Mouse (Mus musculus) midbrain, embryonic 11.5 days (tissue): Measurements from ENCODE around the gene Abcc4. TPM values are rescaled to one million over a fixed set of nuclear protein-coding genes. Genes with fewer than 3 reads are reported as not detected.
A peak's percentile ranks its signal among the peaks of the same experiment; 100 is the strongest.

Source experiments
- ATAC-seq: fragments of 200-750 bp; cut with Nextera tagmentation; 2 replicates; pipeline ENCODE4 v1.8.0; 2017; ENCODE audit warnings: moderate TSS enrichment, moderate library complexity; ENCODE audit not compliant: low FRiP score
- DNase-seq: peaks from one replicate; pipeline ENCODE4 v3.0.0; 2015; ENCODE audit warnings: low spot score; ENCODE audit errors: missing footprints
- H3K27ac ChIP-seq: fragments of 300-500 bp; sonication (generic); 2 replicates; pipeline ENCODE4 v1.5.1; 2014; ENCODE audit warnings: low read depth, low read length
- H3K27me3 ChIP-seq: fragments of 300-500 bp; sonication (generic); 2 replicates; pipeline ENCODE4 v1.6.1; 2014; ENCODE audit warnings: mild to moderate bottlenecking, low read length, moderate library complexity, mixed read lengths; ENCODE audit not compliant: control insufficient read depth, insufficient read depth
- H3K36me3 ChIP-seq: fragments of 300-500 bp; sonication (generic); 2 replicates; pipeline ENCODE4 v1.6.1; 2014; ENCODE audit warnings: mild to moderate bottlenecking, low read length, moderate library complexity, mixed read lengths; ENCODE audit not compliant: control insufficient read depth, insufficient read depth
- H3K4me1 ChIP-seq: fragments of 300-500 bp; sonication (generic); 2 replicates; pipeline ENCODE4 v1.6.1; 2014; ENCODE audit warnings: low read length; ENCODE audit not compliant: control insufficient read depth, insufficient read depth
- H3K4me2 ChIP-seq: fragments of 300-500 bp; sonication (generic); 2 replicates; pipeline ENCODE4 v1.6.1; 2014; ENCODE audit warnings: mild to moderate bottlenecking, moderate library complexity
- H3K4me3 ChIP-seq: fragments of 300-500 bp; sonication (generic); 2 replicates; pipeline ENCODE4 v1.5.1; 2014; ENCODE audit warnings: low read depth, low read length
- H3K9ac ChIP-seq: fragments of 300-500 bp; sonication (generic); 2 replicates; pipeline ENCODE4 v1.6.1; 2014; ENCODE audit warnings: low read length
- H3K9me3 ChIP-seq: fragments of 300-500 bp; sonication (generic); 2 replicates; pipeline ENCODE4 v1.6.1; 2016; ENCODE audit warnings: low read length; ENCODE audit not compliant: control insufficient read depth
- WGBS: fragments of 180-500 bp; shearing (Covaris S2); extraction: QIAGEN DNeasy Blood & Tissue Kit; methylation state at CpG from one replicate; pipeline ENCODE4 v1.1.7; 2014; 5-methylcytosine and 5-hydroxymethylcytosine counted together
- microRNA-seq: library from miRNA; unstranded; fragments of <30 nt; microRNA quantifications from one replicate; pipeline ENCODE4, GENCODE M21; 2017
- polyA plus RNA-seq: library from polyadenylated mRNA; unstranded; fragments of >200 nt; fragmentation: Nextera tagmentation; extraction: Ambion mirVana; gene quantifications from 2 replicates; pipeline ENCODE4 v1.2.1, GENCODE M21; 2014

Gene Abcc4
- polyA plus RNA-seq, 1 experiment from 2014 or later, result 4.2 TPM

- Histone ChIP-seq H3K27me3 (no peaks in the 10 kb centered on the region), H3K27ac (no peak overlapping the region), H3K9ac (no peak overlapping the region), H3K36me3 (no peaks in the 10 kb centered on the region), H3K9me3 (no peaks in the 10 kb centered on the region), H3K4me2 (no peak overlapping the region), H3K4me1 (no peaks in the 10 kb centered on the region), H3K4me3 (no peak overlapping the region)
- no peak for ATAC-seq
- no peak for DNase-seq
- WGBS, result 71% methylated on average over 4 of the region's 4 CpGs
Measured at GRCm38 (mm10) chr14:118452572-118452971, 253.4 kb downstream of the Abcc4 start.

GRCm38 (mm10) chr14:118440155-118440554, 265.9 kb downstream of the Abcc4 start:
- H3K4me2 ChIP-seq, result no peak overlapping the region
- ATAC-seq (no peak), DNase-seq (no peak)
- peaks cover 14% of the 10 kb centered on the region for H3K27me3 ChIP-seq
- no peaks in the 10 kb centered on the region for H3K9me3 ChIP-seq
- no peak overlapping the region for H3K27ac ChIP-seq
- no peaks in the 10 kb centered on the region for H3K36me3 ChIP-seq
- H3K4me1 ChIP-seq, result peaks cover 15% of the 10 kb centered on the region
- WGBS, result 85% methylated on average over 8 of the region's 8 CpGs
- H3K9ac ChIP-seq, result no peak overlapping the region
- no peak overlapping the region for H3K4me3 ChIP-seq

GRCm38 (mm10) chr14:118437156-118437931, 268.7 kb downstream of the Abcc4 start:
- Histone ChIP-seq H3K9ac (peak overlapping the region; percentile 79), H3K4me3 (peak overlapping the region; percentile 40), H3K9me3 (no peaks in the 10 kb centered on the region), H3K4me1 (peaks cover 29% of the 10 kb centered on the region), H3K27me3 (peaks cover 14% of the 10 kb centered on the region), H3K36me3 (no peaks in the 10 kb centered on the region), H3K4me2 (peak overlapping the region; percentile 86), H3K27ac (peak overlapping the region; percentile 88)
- ATAC-seq (peak; percentile 82), DNase-seq (peak; percentile 98)
- under 1% methylated on average over 36 of the region's 36 CpGs for WGBS

DNA sequence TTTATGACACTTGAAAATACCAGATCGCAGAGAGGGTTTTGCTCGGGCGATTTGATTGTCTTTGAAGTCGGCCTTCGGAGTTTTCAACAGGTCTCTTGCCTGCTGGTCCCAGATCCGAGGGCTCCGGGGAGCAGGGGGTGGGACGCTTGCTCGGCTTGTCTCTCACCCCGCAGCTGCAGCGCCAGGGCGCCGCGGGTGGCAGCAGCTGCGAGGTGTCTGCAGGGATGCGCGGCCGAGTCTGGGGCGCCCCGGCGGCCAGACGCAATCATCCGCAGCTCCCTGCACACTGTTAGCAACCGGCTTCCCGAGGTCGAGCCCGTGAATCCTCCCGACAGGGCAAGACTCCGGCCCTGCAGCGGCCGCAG, 269.2 kb downstream of the Abcc4 start:
- Histone ChIP-seq H3K27me3 (peaks cover 14% of the 10 kb centered on the region), H3K9ac (peak overlapping the region; percentile 79), H3K9me3 (no peaks in the 10 kb centered on the region), H3K4me2 (peak overlapping the region; percentile 86), H3K4me1 (peaks cover 29% of the 10 kb centered on the region), H3K27ac (peak overlapping the region; percentile 88), H3K4me3 (peak overlapping the region; percentile 40), H3K36me3 (no peaks in the 10 kb centered on the region)
- ATAC-seq (peak; percentile 85), DNase-seq (peak; percentile 98)
- WGBS, result 0% methylated on average over 31 of the region's 31 CpGs

GRCm38 (mm10) chr14:118435676-118436330, 270.2 kb downstream of the Abcc4 start:
- Histone ChIP-seq H3K27me3 (peaks cover 14% of the 10 kb centered on the region), H3K4me3 (no peak overlapping the region; the same call in 1 of the 2 replicates), H3K27ac (no peak overlapping the region), H3K36me3 (no peaks in the 10 kb centered on the region), H3K9ac (no peak overlapping the region), H3K4me1 (peaks cover 29% of the 10 kb centered on the region), H3K4me2 (peak overlapping the region; percentile 32), H3K9me3 (no peaks in the 10 kb centered on the region)
- peak; percentile 91 for DNase-seq
- peak; percentile 66 for ATAC-seq
- WGBS, result 10% methylated on average over 12 of the region's 12 CpGs

DNA sequence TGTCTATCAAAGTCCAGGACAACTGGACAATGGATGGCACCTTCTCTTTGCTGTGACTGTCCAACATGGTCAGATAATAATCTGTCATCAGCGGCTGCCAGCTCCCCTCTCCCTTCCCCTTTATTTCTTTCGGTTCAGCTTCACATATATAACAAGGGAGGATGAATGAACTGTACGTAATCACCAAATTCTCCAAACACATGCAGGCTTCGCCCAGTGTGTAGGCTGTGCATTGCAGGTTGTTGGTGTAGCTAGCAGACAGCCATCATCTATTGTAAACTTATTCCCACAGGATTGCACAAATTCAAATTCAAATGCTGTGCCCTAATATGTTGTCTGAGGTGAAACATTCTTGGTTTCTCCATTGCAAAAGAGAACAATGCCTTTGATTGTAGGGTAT, 271.2 kb downstream of the Abcc4 start:
- Histone ChIP-seq H3K4me1 (peaks cover 29% of the 10 kb centered on the region), H3K4me2 (no peak overlapping the region), H3K27ac (no peak overlapping the region), H3K36me3 (no peaks in the 10 kb centered on the region), H3K9me3 (no peaks in the 10 kb centered on the region), H3K9ac (no peak overlapping the region), H3K27me3 (peaks cover 9% of the 10 kb centered on the region), H3K4me3 (no peak overlapping the region)
- ATAC-seq, result no peak
- WGBS, result 51% methylated on average over 4 of the region's 4 CpGs
- peak; percentile 89 for DNase-seq

DNA sequence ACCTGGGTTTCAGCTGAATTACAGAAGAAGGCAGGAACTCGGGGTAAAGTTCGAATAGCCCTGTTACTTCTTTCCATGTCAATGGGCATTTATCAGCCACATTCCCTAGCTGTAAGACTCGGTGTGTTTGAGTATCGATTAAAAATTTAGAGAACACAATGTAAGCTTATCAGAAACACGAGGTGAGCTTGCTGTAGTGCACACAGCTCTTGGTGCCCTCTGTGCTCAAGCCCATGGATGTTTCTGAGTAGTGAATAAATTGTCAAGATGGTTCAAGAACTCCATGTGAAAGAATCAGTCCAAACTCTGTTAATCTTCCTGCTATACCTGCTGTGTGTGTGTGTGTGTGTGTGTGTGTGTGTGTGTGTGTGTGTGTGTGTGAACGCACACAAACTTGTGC, 272.2 kb downstream of the Abcc4 start:
- H3K4me1 ChIP-seq, result peaks cover 29% of the 10 kb centered on the region
- no peak overlapping the region for H3K4me2 ChIP-seq
- 13% methylated on average over 6 of the region's 6 CpGs for WGBS
- no peaks in the 10 kb centered on the region for H3K36me3 ChIP-seq
- H3K27me3 ChIP-seq, result no peaks in the 10 kb centered on the region; the same call in 1 of the 2 replicates
- no peak for ATAC-seq
- no peak overlapping the region for H3K27ac ChIP-seq
- no peak overlapping the region for H3K9ac ChIP-seq
- no peaks in the 10 kb centered on the region for H3K9me3 ChIP-seq
- H3K4me3 ChIP-seq, result no peak overlapping the region
- DNase-seq, result peak; percentile 89

Small RNAs within 50 kb of the gene (microRNA-seq; reads per million reads assigned to microRNA genes)
- gene Mir6391, result not detected

Other genes with a start within 250 kb of the Abcc4 start
- gene Cldn10, start 81.7 kb upstream of the Abcc4 start, polyA plus RNA-seq, result 0.66 and 0.86 TPM in 2 replicates
- gene Dzip1, start 219.2 kb upstream of the Abcc4 start, polyA plus RNA-seq, result 28.2 and 32.2 TPM in 2 replicates
- 31.6 and 32.9 TPM in 2 replicates for gene Dnajc3, start 231.8 kb upstream of the Abcc4 start, polyA plus RNA-seq